Mouse (Mus musculus): ENCODE results near the gene Sh2d6. TPM values are rescaled to one million over a fixed set of nuclear protein-coding genes. Genes with fewer than 3 reads are reported as not detected.
"Not testable (repeated sequence)": the region's sequence is repeated elsewhere in the genome, so short reads cannot be mapped to it uniquely, and the experiment has no call there.

The Sh2d6 gene
- polyA plus RNA-seq, 1 experiment from 2014 or later: 1.1 TPM

DNA sequence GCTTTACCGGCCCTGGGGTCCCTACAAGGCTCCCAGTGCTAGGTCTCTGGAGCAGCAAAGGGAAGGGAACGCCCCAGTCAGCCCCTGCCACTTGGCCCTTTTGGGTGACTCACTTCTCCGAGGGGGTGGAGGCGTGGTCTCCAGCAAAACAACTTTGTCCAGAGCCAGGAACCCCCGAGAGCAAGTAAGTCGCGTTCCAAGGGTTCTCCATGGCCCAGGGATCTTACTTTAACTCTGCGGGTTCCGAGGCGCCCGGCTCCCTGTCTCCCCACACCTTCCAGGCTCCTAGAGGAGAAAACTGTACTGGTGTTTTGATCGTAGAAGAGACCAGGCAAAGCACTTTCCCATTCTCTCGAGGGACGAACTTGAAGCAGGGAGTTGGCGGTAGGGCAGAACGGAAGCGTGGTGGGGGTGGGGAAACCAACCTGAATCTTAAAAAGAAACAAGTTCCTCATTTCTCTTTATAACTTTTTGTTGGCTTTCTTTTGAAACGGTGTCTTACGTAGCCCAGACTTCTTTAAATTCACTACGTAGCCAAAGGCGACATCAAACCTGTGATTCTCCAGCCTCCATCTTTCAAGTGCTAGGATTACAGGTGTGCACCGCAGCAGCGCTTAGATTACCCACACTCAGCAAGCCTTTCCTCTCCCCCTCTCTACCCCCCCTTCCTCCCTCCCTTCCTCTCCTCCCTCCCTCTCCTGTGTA lies 22.9 kb upstream of the Sh2d6 start, which contains the start of gene Capg:
Gene Capg (plus strand): TSS at position 109 of the 705 bp plus-strand sequence.
- Histone ChIP-seq H3K27me3 (ENCODE audit: control insufficient read depth, insufficient read depth, low read length) (no peaks in the 10 kb centered on the region), H3K4me1 (ENCODE audit: control insufficient read depth, insufficient read depth, low read length) (no peaks in the 10 kb centered on the region), H3K4me3 (replicated peaks; ENCODE audit: low read depth, low read length) (no peak within 1 kb of the TSS), H3K36me3 (ENCODE audit: control insufficient read depth, insufficient read depth, low read length) (no peaks in the 10 kb centered on the region), H3K9me3 (ENCODE audit: control insufficient read depth, low read length) (no peaks in the 10 kb centered on the region), H3K4me2 (ENCODE audit: low read length) (no peak within 1 kb of the TSS), H3K9ac (replicated peaks; ENCODE audit: low read length) (no peak within 1 kb of the TSS), H3K27ac (replicated peaks; ENCODE audit: low read depth, low read length) (no peak within 1 kb of the TSS)
- DNase-seq (no peak), ATAC-seq (ENCODE audit: low FRiP score, low TSS enrichment) (no peak)
- 22% methylated on average over 23 of the region's 23 CpGs for WGBS

DNA sequence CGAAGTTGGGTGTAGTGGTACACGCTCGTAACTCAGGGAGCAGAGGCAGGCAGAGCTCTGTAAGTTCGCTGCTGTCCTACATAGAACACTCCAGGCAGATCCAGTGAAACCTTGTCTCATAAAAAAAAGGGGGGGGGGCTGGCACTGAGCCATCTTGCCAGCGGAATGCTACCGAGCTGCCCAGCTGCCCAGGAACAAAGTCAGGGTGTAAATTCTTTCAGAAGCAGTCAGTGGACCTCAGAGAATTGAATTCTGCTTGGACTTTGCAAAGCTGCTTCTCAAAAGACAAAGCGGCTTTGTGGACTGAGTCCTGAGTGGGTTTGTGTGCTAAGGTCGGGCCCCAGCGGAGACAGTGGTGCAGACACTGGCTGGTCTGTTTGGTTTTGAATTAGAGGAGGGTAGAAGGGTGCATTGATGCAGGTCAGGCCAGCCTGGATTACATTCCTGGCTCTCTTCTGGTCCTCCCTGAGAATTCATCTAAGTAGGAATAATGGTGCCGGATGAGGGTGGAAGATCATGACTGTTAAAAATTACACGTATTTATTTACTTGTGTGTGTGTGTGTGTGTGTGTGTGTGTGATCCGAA lies 21.9 kb upstream of the Sh2d6 start:
- ATAC-seq (ENCODE audit: low FRiP score, low TSS enrichment): no peak
- Histone ChIP-seq H3K4me2 (ENCODE audit: low read length) (no peak overlapping the region), H3K9me3 (ENCODE audit: control insufficient read depth, low read length) (no peaks in the 10 kb centered on the region), H3K36me3 (ENCODE audit: control insufficient read depth, insufficient read depth, low read length) (no peaks in the 10 kb centered on the region), H3K27ac (replicated peaks; ENCODE audit: low read depth, low read length) (no peak overlapping the region), H3K4me3 (replicated peaks; ENCODE audit: low read depth, low read length) (no peak overlapping the region), H3K4me1 (ENCODE audit: control insufficient read depth, insufficient read depth, low read length) (no peaks in the 10 kb centered on the region), H3K9ac (replicated peaks; ENCODE audit: low read length) (no peak overlapping the region), H3K27me3 (ENCODE audit: control insufficient read depth, insufficient read depth, low read length) (no peaks in the 10 kb centered on the region)
- no peak for DNase-seq
- WGBS: 69% methylated on average over 12 of the region's 12 CpGs

- 2% methylated on average over 16 of the region's 16 CpGs for WGBS
- H3K4me2 ChIP-seq (ENCODE audit: low read length): peak overlapping the region; percentile 64
- ATAC-seq (ENCODE audit: low FRiP score, low TSS enrichment) (peak; percentile 92), DNase-seq (peak; percentile 92)
- H3K27ac ChIP-seq (replicated peaks; ENCODE audit: low read depth, low read length): peak overlapping the region; percentile 53
- peak overlapping the region; percentile 46 for H3K4me3 ChIP-seq (replicated peaks; ENCODE audit: low read depth, low read length)
- H3K4me1 ChIP-seq (ENCODE audit: control insufficient read depth, insufficient read depth, low read length): 0 out of 2 replicates have a peak, but pooled peaks cover 3% of the 10 kb centered on the region
- peak overlapping the region; percentile 64 for H3K9ac ChIP-seq (replicated peaks; ENCODE audit: low read length)
- H3K36me3 ChIP-seq (ENCODE audit: control insufficient read depth, insufficient read depth, low read length): no peaks in the 10 kb centered on the region
- no peaks in the 10 kb centered on the region for H3K27me3 ChIP-seq (ENCODE audit: control insufficient read depth, insufficient read depth, low read length)
- no peaks in the 10 kb centered on the region for H3K9me3 ChIP-seq (ENCODE audit: control insufficient read depth, low read length)
These were observed 17.1 kb upstream of the Sh2d6 start for GRCm38 (mm10) chr6:72538562-72539031.

DNA sequence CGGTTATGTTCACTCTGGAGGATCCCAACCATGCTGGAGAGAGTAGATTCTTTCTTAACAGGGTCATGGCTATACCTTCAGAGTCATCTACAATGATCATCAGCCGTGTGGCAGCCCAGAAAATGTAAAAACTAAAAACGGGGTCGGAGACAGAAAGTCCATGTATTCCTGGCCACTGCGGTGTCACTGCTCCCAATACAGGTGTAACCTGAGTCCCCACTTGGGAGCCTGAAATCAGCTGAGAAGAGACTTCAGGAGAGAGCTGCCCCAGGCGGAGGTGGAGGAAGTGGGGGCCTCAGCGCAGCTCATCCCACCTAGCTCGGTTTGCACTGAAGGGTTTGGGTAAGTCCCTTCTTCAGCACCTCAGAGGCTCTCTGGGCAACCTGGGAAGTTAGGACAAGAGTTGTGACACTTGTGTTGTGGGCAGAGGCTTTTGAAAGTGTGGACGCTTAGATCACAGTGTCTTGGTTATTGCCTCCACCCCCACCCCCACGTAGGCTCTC lies 16.5 kb upstream of the Sh2d6 start:
- no peaks in the 10 kb centered on the region for H3K27me3 ChIP-seq (ENCODE audit: control insufficient read depth, insufficient read depth, low read length)
- no peaks in the 10 kb centered on the region for H3K9me3 ChIP-seq (ENCODE audit: control insufficient read depth, low read length)
- no peaks in the 10 kb centered on the region for H3K36me3 ChIP-seq (ENCODE audit: control insufficient read depth, insufficient read depth, low read length)
- peak overlapping the region; percentile 46 for H3K4me3 ChIP-seq (replicated peaks; ENCODE audit: low read depth, low read length)
- peak overlapping the region; percentile 53; the same call in 1 of the 2 replicates for H3K27ac ChIP-seq (replicated peaks; ENCODE audit: low read depth, low read length)
- 56% methylated on average over 10 of the region's 10 CpGs for WGBS
- no peak for DNase-seq
- H3K4me1 ChIP-seq (ENCODE audit: control insufficient read depth, insufficient read depth, low read length): peaks cover 4% of the 10 kb centered on the region; the same call in 1 of the 2 replicates
- H3K4me2 ChIP-seq (ENCODE audit: low read length): peak overlapping the region; percentile 64
- ATAC-seq (ENCODE audit: low FRiP score, low TSS enrichment): 0 out of 2 replicates have a peak, but pooled peaks have one; percentile 3
- H3K9ac ChIP-seq (replicated peaks; ENCODE audit: low read length): peak overlapping the region; percentile 64

DNA sequence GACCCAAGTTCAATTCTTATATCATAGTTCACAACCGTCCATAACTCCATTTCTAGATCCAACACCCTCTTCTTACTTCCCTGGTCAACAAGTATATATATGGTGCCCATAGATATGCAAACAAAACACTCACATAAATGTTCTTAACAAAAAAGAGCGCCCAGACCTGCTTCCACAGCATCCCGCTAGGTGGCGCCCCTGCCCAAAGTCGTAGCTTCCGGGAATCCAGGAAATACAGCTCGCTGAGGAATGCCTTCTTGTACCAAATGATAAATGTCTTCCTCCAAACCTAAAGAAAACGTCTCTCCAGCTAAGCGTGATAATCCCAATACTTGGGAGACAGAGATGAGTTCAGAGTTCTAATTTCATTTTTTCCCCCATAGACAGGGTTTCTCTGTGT lies 13.7 kb upstream of the Sh2d6 start:
- WGBS: 3% methylated on average over 9 of the region's 9 CpGs

GRCm38 (mm10) chr6:72534035-72534809 lies 12.7 kb upstream of the Sh2d6 start:
- peak; percentile 75 for ATAC-seq (ENCODE audit: low FRiP score, low TSS enrichment)
- Histone ChIP-seq H3K4me2 (ENCODE audit: low read length) (no peak overlapping the region), H3K4me1 (ENCODE audit: control insufficient read depth, insufficient read depth, low read length) (peaks cover 11% of the 10 kb centered on the region), H3K27me3 (ENCODE audit: control insufficient read depth, insufficient read depth, low read length) (no peaks in the 10 kb centered on the region), H3K9ac (replicated peaks; ENCODE audit: low read length) (no peak overlapping the region), H3K27ac (replicated peaks; ENCODE audit: low read depth, low read length) (no peak overlapping the region), H3K36me3 (ENCODE audit: control insufficient read depth, insufficient read depth, low read length) (no peaks in the 10 kb centered on the region), H3K9me3 (ENCODE audit: control insufficient read depth, low read length) (no peaks in the 10 kb centered on the region), H3K4me3 (replicated peaks; ENCODE audit: low read depth, low read length) (no peak overlapping the region)
- DNase-seq: peak; percentile 93
- WGBS: 41% methylated on average over 9 of the region's 9 CpGs

More for the DNA sequence above, 13.7 kb upstream of the Sh2d6 start:
- Histone ChIP-seq H3K9me3 (ENCODE audit: control insufficient read depth, low read length) (no peaks in the 10 kb centered on the region), H3K4me3 (replicated peaks; ENCODE audit: low read depth, low read length) (no peak overlapping the region), H3K4me1 (ENCODE audit: control insufficient read depth, insufficient read depth, low read length) (peaks cover 11% of the 10 kb centered on the region), H3K27me3 (ENCODE audit: control insufficient read depth, insufficient read depth, low read length) (no peaks in the 10 kb centered on the region), H3K4me2 (ENCODE audit: low read length) (peak overlapping the region; percentile 46), H3K9ac (replicated peaks; ENCODE audit: low read length) (no peak overlapping the region), H3K27ac (replicated peaks; ENCODE audit: low read depth, low read length) (no peak overlapping the region; the same call in 1 of the 2 replicates), H3K36me3 (ENCODE audit: control insufficient read depth, insufficient read depth, low read length) (no peaks in the 10 kb centered on the region)
- no peak for ATAC-seq (ENCODE audit: low FRiP score, low TSS enrichment)
- peak; percentile 91 for DNase-seq

GRCm38 (mm10) chr6:72533555-72533954 lies 12.0 kb upstream of the Sh2d6 start:
- peaks cover 11% of the 10 kb centered on the region for H3K4me1 ChIP-seq (ENCODE audit: control insufficient read depth, insufficient read depth, low read length)
- not testable (repeated sequence) for H3K36me3 ChIP-seq (ENCODE audit: control insufficient read depth, insufficient read depth, low read length); H3K9ac ChIP-seq (replicated peaks; ENCODE audit: low read length); H3K27me3 ChIP-seq (ENCODE audit: control insufficient read depth, insufficient read depth, low read length); H3K4me2 ChIP-seq (ENCODE audit: low read length); H3K9me3 ChIP-seq (ENCODE audit: control insufficient read depth, low read length); H3K4me3 ChIP-seq (replicated peaks; ENCODE audit: low read depth, low read length); ATAC-seq (ENCODE audit: low FRiP score, low TSS enrichment); H3K27ac ChIP-seq (replicated peaks; ENCODE audit: low read depth, low read length); DNase-seq
- 33% methylated on average over 1 of the region's 1 CpGs for WGBS

DNA sequence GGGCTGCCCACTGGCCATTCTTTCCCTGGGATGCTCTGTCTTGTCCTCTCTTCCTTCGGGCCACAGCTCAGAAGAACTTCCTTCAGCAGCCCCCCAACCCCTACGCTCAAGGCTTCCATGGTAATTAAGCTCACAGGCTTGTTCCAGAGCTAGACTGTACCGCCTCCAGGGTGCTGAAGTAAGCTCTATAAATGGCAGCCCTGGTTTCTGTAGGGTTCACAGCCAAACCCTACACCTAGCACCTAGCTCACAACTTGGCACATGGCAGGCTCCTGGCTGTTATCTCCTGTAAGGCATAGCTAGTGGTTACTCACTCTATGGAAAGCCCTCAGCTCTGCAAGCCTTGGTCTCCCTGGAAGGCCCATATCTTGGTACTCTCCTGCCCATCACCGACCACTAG lies 11.1 kb upstream of the Sh2d6 start:
- no peak for DNase-seq
- 62% methylated on average over 4 of the region's 4 CpGs for WGBS
- Histone ChIP-seq H3K4me1 (ENCODE audit: control insufficient read depth, insufficient read depth, low read length) (peaks cover 8% of the 10 kb centered on the region), H3K27me3 (ENCODE audit: control insufficient read depth, insufficient read depth, low read length) (no peaks in the 10 kb centered on the region), H3K9me3 (ENCODE audit: control insufficient read depth, low read length) (no peaks in the 10 kb centered on the region), H3K27ac (replicated peaks; ENCODE audit: low read depth, low read length) (peak overlapping the region; percentile 70), H3K36me3 (ENCODE audit: control insufficient read depth, insufficient read depth, low read length) (no peaks in the 10 kb centered on the region), H3K9ac (replicated peaks; ENCODE audit: low read length) (no peak overlapping the region), H3K4me2 (ENCODE audit: low read length) (no peak overlapping the region), H3K4me3 (replicated peaks; ENCODE audit: low read depth, low read length) (no peak overlapping the region)
- ATAC-seq (ENCODE audit: low FRiP score, low TSS enrichment): no peak
